11 mouse cellular contexts compared by ENCODE assay signal in genomic region chr4:53832321-53832720, GRCm38 (mm10). TPM values are rescaled to one million over a fixed set of nuclear protein-coding genes. Genes with fewer than 3 reads are reported as not detected.
DNase-seq lines count a peak whose midpoint lies in the region; ATAC-seq and TF ChIP-seq lines count a peak whose summit lies in the region.
"Had no signal": no experiment of that assay in that cellular context is flagged by ENCODE, and none has a peak within 500 bp of the region (broad histone marks: within the 10 kb centered on the region; RNA-seq: fewer than 3 reads in every experiment).

No protein-coding gene starts in this region.

- no peak overlapping the region for H3K4me3 ChIP-seq in kidney, embryonic 15.5 days (replicated peaks)
- H3K4me3 ChIP-seq in G1E (ENCODE audit: low read depth, low read length), result no peak overlapping the region
- no peak overlapping the region for H3K4me3 ChIP-seq in heart, embryonic 12.5 days
- no peak overlapping the region for H3K4me3 ChIP-seq in lung, embryonic 15.5 days

- H3K9ac ChIP-seq in kidney, embryonic 15.5 days, result no peak overlapping the region
- no peak overlapping the region for H3K9ac ChIP-seq in heart, embryonic 12.5 days
- H3K9ac ChIP-seq in lung, embryonic 15.5 days, result no peak overlapping the region

- TF ChIP-seq CTCF in G1E (IDR thresholded peaks at IDR 0.05; ENCODE audit: low read depth, low read length), result no peak

- H3K27me3 ChIP-seq in kidney, embryonic 15.5 days, result no peaks in the 10 kb centered on the region
- no peaks in the 10 kb centered on the region for H3K27me3 ChIP-seq in G1E (ENCODE audit: insufficient read depth, low read length)
- H3K27me3 ChIP-seq in heart, embryonic 12.5 days (replicated peaks), result no peaks in the 10 kb centered on the region
- H3K27me3 ChIP-seq in lung, embryonic 15.5 days, result no peaks in the 10 kb centered on the region

- H3K27ac ChIP-seq in kidney, embryonic 15.5 days, result no peak overlapping the region
- H3K27ac ChIP-seq in heart, embryonic 12.5 days (ENCODE audit: poor library complexity, severe bottlenecking), result peak overlapping the region; percentile 47; the same call in 1 of the 2 replicates
- H3K27ac ChIP-seq in lung, embryonic 15.5 days, result no peak overlapping the region

- H3K36me3 ChIP-seq in kidney, embryonic 15.5 days, result no peaks in the 10 kb centered on the region
- H3K36me3 ChIP-seq in G1E (replicated peaks), result peaks cover 30% of the 10 kb centered on the region
- no peaks in the 10 kb centered on the region for H3K36me3 ChIP-seq in heart, embryonic 12.5 days
- no peaks in the 10 kb centered on the region for H3K36me3 ChIP-seq in lung, embryonic 15.5 days

- H3K4me1 ChIP-seq in kidney, embryonic 15.5 days, result 0 out of 2 replicates have a peak, but pooled peaks cover 2% of the 10 kb centered on the region
- peaks cover 18% of the 10 kb centered on the region for H3K4me1 ChIP-seq in G1E (ENCODE audit: insufficient read depth, low read depth, low read length)
- H3K4me1 ChIP-seq in heart, embryonic 12.5 days (replicated peaks), result peaks cover 28% of the 10 kb centered on the region
- H3K4me1 ChIP-seq in lung, embryonic 15.5 days, result peaks cover 18% of the 10 kb centered on the region

- WGBS in kidney, embryonic 15.5 days, result 58% methylated on average over 3 of the region's 3 CpGs
- 22% methylated on average over 3 of the region's 3 CpGs for WGBS in heart, embryonic 12.5 days
- 28% methylated on average over 3 of the region's 3 CpGs for WGBS in lung, embryonic 15.5 days

- H3K9me3 ChIP-seq in kidney, embryonic 15.5 days (replicated peaks), result no peaks in the 10 kb centered on the region
- H3K9me3 ChIP-seq in G1E (replicated peaks), result no peaks in the 10 kb centered on the region
- no peaks in the 10 kb centered on the region for H3K9me3 ChIP-seq in heart, embryonic 12.5 days (replicated peaks)
- H3K9me3 ChIP-seq in lung, embryonic 15.5 days, result no peaks in the 10 kb centered on the region; the same call in 1 of the 2 replicates

- ATAC-seq in kidney, embryonic 15.5 days (replicated peaks; ENCODE audit: low FRiP score), result 0 out of 2 replicates have a peak, but pooled peaks have one; percentile 56
- 0 out of 2 replicates have a peak, but pooled peaks have one; percentile 34 for ATAC-seq in G1E (ENCODE audit: extremely low read depth, insufficient number of reproducible peaks, low FRiP score, poor library complexity, severe bottlenecking)
- 0 out of 2 replicates have a peak, but pooled peaks have one; percentile 59 for ATAC-seq in heart, embryonic 12.5 days (ENCODE audit: insufficient number of reproducible peaks, low FRiP score)
- ATAC-seq in lung, embryonic 15.5 days (ENCODE audit: borderline replicate concordance, extremely low read depth, low FRiP score, low TSS enrichment), result peak; percentile 84
- ATAC-seq in erythroid progenitor cell, adult 5-6 weeks (replicated peaks; ENCODE audit: low FRiP score, poor library complexity, severe bottlenecking), result no peak

- no peak overlapping the region for H3K4me2 ChIP-seq in kidney, embryonic 15.5 days
- no peak overlapping the region for H3K4me2 ChIP-seq in heart, embryonic 12.5 days
- H3K4me2 ChIP-seq in lung, embryonic 15.5 days, result no peak overlapping the region

- no peak for DNase-seq in kidney, postnatal 36 days
- no peak for DNase-seq in G1E (ENCODE audit: low spot score)
- no peak for DNase-seq in gastrocnemius, postnatal 25 days
- DNase-seq in frontal cortex, postnatal 10 days (ENCODE audit: low spot score in 2 of 2), result no peak
- DNase-seq: left cerebral cortex, postnatal 4 days had no signal

RNA-seq across cellular contexts. Expression of gene Tmem38b, which starts 6.5 kb away (rescaled TPM):
- polyA plus RNA-seq in kidney, embryonic 15.5 days (2015; fragmentation: Nextera tagmentation; extraction: Ambion mirVana), result 7.1 and 8.0 TPM in 2 replicates
- total RNA-seq in G1E (2014; fragmentation: Nextera tagmentation), result 17.3 and 21.3 TPM in 2 replicates
- 5.6 and 7.0 TPM in 2 replicates for total RNA-seq in G1E (2017)
- polyA plus RNA-seq in G1E (2012), result 13.3 and 15.8 TPM in 2 replicates
- polyA plus RNA-seq in heart, embryonic 12.5 days (2016; fragmentation: Nextera tagmentation; extraction: Ambion mirVana), result 13.3 and 13.5 TPM in 2 replicates
- polyA plus RNA-seq in lung, embryonic 15.5 days (2015; fragmentation: Nextera tagmentation; extraction: Ambion mirVana), result 12.2 and 12.3 TPM in 2 replicates
- total RNA-seq in gastrocnemius, postnatal 25 days (2021), result 10 to 100 TPM; 35.2 to 49.8 TPM
- total RNA-seq in erythroid progenitor cell, adult 5-6 weeks (2015; ENCODE audit: low replicate concordance), result 4.2 and 9.0 TPM in 2 replicates
- total RNA-seq in erythroid progenitor cell, adult 5-6 weeks (2017; ENCODE audit: low replicate concordance), result 1.7 and 7.0 TPM in 2 replicates

RNA-seq across cellular contexts. Expression of gene Tal2, which starts 52.8 kb away (rescaled TPM):
- polyA plus RNA-seq in kidney, embryonic 15.5 days (2015; fragmentation: Nextera tagmentation; extraction: Ambion mirVana), result 0.14 TPM in 2 replicates
- total RNA-seq in G1E (2014; fragmentation: Nextera tagmentation) (not detected in 2 replicates), G1E (2017) (0.22 TPM in 1 of 2 replicates, not detected in the other)
- not detected in 2 replicates for polyA plus RNA-seq in G1E (2012)
- polyA plus RNA-seq in heart, embryonic 12.5 days (2016; fragmentation: Nextera tagmentation; extraction: Ambion mirVana), result 0.05 and 0.08 TPM in 2 replicates
- 0.31 TPM in 2 replicates for polyA plus RNA-seq in lung, embryonic 15.5 days (2015; fragmentation: Nextera tagmentation; extraction: Ambion mirVana)
- under 1 TPM; 0.56 to 0.72 TPM for total RNA-seq in gastrocnemius, postnatal 25 days (2021)
- not detected in 2 replicates for total RNA-seq in erythroid progenitor cell, adult 5-6 weeks (2015; ENCODE audit: low replicate concordance)
- 0.68 TPM in 1 of 2 replicates, not detected in the other for total RNA-seq in erythroid progenitor cell, adult 5-6 weeks (2017; ENCODE audit: low replicate concordance)
- polyA plus RNA-seq: small intestine, adult 2 months; thymus, postnatal 0 days had no signal
